Mouse (Mus musculus): Measurements from ENCODE around the gene Desi1. TPM values are rescaled to one million over a fixed set of nuclear protein-coding genes. Genes with fewer than 3 reads are reported as not detected.
A peak's percentile ranks its signal among the peaks of the same experiment; 100 is the strongest.

The Desi1 gene
- polyA plus RNA-seq, 1 experiment from 2014 or later: 20.8 TPM

- Histone ChIP-seq H3K9ac (ENCODE audit: low read length) (peak overlapping the region; percentile 35; the same call in 1 of the 2 replicates), H3K9me3 (ENCODE audit: control insufficient read depth, low read length) (no peaks in the 10 kb centered on the region), H3K27ac (replicated peaks) (no peak overlapping the region; the same call in 1 of the 2 replicates), H3K4me3 (ENCODE audit: low read depth, low read length) (peak overlapping the region; percentile 72), H3K4me2 (replicated peaks; ENCODE audit: low read depth) (peak overlapping the region; percentile 98), H3K36me3 (ENCODE audit: control insufficient read depth, insufficient read depth, low read length) (no peaks in the 10 kb centered on the region), H3K4me1 (replicated peaks; ENCODE audit: control insufficient read depth, insufficient read depth) (no peaks in the 10 kb centered on the region), H3K27me3 (ENCODE audit: control insufficient read depth, insufficient read depth, low read length) (no peaks in the 10 kb centered on the region)
- 0% methylated on average over 5 of the region's 8 CpGs for WGBS
- DNase-seq (ENCODE audit: low spot score) (no peak), ATAC-seq (ENCODE audit: low FRiP score, low TSS enrichment) (no peak)
- TF ChIP-seq CTCF (IDR thresholded peaks at IDR 0.05; ENCODE audit: low read depth) (no peak), EP300 (optimal IDR thresholded peaks at IDR 0.05) (no peak)
These were observed 72.6 kb downstream of the Desi1 start for GRCm38 (mm10) chr15:81961078-81961451.

GRCm38 (mm10) chr15:81960171-81961077 lies 73.2 kb downstream of the Desi1 start, which contains the start of gene Pmm1:
Gene Pmm1, minus strand, starts transcription at chr15:81960930.
- peak within 1 kb of the TSS; percentile 80 for H3K9ac ChIP-seq (ENCODE audit: low read length)
- DNase-seq (ENCODE audit: low spot score) (peak; percentile 100), ATAC-seq (ENCODE audit: low FRiP score, low TSS enrichment) (peak; percentile 96)
- no peaks in the 10 kb centered on the region for H3K4me1 ChIP-seq (replicated peaks; ENCODE audit: control insufficient read depth, insufficient read depth)
- no peaks in the 10 kb centered on the region for H3K9me3 ChIP-seq (ENCODE audit: control insufficient read depth, low read length)
- WGBS: under 1% methylated on average over 68 of the region's 77 CpGs
- peak within 1 kb of the TSS; percentile 98 for H3K4me2 ChIP-seq (replicated peaks; ENCODE audit: low read depth)
- H3K4me3 ChIP-seq (ENCODE audit: low read depth, low read length): peak within 1 kb of the TSS; percentile 72
- peak within 1 kb of the TSS; percentile 91 for H3K27ac ChIP-seq (replicated peaks)
- TF ChIP-seq CTCF (IDR thresholded peaks at IDR 0.05; ENCODE audit: low read depth) (peak; percentile 86), EP300 (optimal IDR thresholded peaks at IDR 0.05) (no peak)
- H3K27me3 ChIP-seq (ENCODE audit: control insufficient read depth, insufficient read depth, low read length): no peaks in the 10 kb centered on the region
- no peaks in the 10 kb centered on the region for H3K36me3 ChIP-seq (ENCODE audit: control insufficient read depth, insufficient read depth, low read length)

DNA sequence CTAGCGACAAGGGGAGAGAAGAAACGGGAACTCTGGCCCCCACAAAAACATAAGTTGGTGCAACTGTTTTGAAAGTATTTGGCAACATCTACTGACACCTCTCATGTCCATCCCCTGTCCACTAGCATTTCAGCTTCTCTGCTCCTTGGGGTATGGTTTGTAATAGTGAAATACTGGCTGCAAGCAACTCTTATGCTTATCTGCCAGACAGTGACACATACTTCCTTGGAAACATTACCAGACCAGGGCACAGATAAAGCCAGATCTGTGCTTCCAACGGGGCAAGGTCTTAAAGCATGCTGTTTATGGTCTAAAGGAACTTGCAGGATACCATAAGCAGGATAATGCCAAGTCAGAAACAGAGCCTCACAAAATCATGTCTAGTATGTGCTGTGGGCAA lies 74.8 kb downstream of the Desi1 start:
- no peak for TF ChIP-seq EP300 (optimal IDR thresholded peaks at IDR 0.05)
- DNase-seq (ENCODE audit: low spot score) (no peak), ATAC-seq (ENCODE audit: low FRiP score, low TSS enrichment) (no peak)
- no peaks in the 10 kb centered on the region for H3K9me3 ChIP-seq (ENCODE audit: control insufficient read depth, low read length)
- no peak overlapping the region for H3K9ac ChIP-seq (ENCODE audit: low read length)
- no peak overlapping the region for H3K4me3 ChIP-seq (ENCODE audit: low read depth, low read length)
- H3K36me3 ChIP-seq (ENCODE audit: control insufficient read depth, insufficient read depth, low read length): peaks cover 5% of the 10 kb centered on the region
- H3K27ac ChIP-seq (replicated peaks): no peak overlapping the region
- H3K4me2 ChIP-seq (replicated peaks; ENCODE audit: low read depth): no peak overlapping the region
- 73% methylated on average over 3 of the region's 3 CpGs for WGBS
- H3K27me3 ChIP-seq (ENCODE audit: control insufficient read depth, insufficient read depth, low read length): no peaks in the 10 kb centered on the region
- H3K4me1 ChIP-seq (replicated peaks; ENCODE audit: control insufficient read depth, insufficient read depth): no peaks in the 10 kb centered on the region

DNA sequence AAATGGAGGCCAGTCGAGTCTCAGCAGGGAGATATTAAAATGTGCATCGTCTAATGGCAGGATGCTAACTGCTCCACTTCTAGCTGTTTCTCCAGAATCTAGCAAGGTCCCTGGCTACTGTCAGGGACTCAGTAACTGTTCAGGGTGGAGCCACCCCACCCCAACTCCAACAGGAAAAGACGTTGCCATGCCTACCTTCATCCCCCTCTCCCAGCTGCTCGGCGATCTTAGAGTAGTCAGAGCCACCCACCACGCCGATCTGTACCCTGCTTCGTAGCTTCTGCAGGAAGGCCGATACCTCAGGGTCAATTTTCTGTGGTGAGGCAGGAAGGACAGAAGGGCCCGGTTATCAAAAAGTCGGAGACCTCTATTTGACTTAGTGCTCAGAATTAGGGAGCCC lies 76.1 kb downstream of the Desi1 start:
- no peak for TF ChIP-seq EP300 (optimal IDR thresholded peaks at IDR 0.05)
- no peak for TF ChIP-seq CTCF (IDR thresholded peaks at IDR 0.05; ENCODE audit: low read depth)
- H3K9ac ChIP-seq (ENCODE audit: low read length): no peak overlapping the region
- no peaks in the 10 kb centered on the region for H3K9me3 ChIP-seq (ENCODE audit: control insufficient read depth, low read length)
- no peak overlapping the region for H3K4me3 ChIP-seq (ENCODE audit: low read depth, low read length)
- DNase-seq (ENCODE audit: low spot score): no peak
- 80% methylated on average over 11 of the region's 11 CpGs for WGBS
- H3K4me1 ChIP-seq (replicated peaks; ENCODE audit: control insufficient read depth, insufficient read depth): no peaks in the 10 kb centered on the region
- H3K27ac ChIP-seq (replicated peaks): no peak overlapping the region
- H3K36me3 ChIP-seq (ENCODE audit: control insufficient read depth, insufficient read depth, low read length): peaks cover 5% of the 10 kb centered on the region
- H3K27me3 ChIP-seq (ENCODE audit: control insufficient read depth, insufficient read depth, low read length): no peaks in the 10 kb centered on the region
- ATAC-seq (ENCODE audit: low FRiP score, low TSS enrichment): no peak
- H3K4me2 ChIP-seq (replicated peaks; ENCODE audit: low read depth): no peak overlapping the region

- ATAC-seq (ENCODE audit: low FRiP score, low TSS enrichment) (no peak), DNase-seq (ENCODE audit: low spot score) (peak; percentile 64)
- H3K27ac ChIP-seq (replicated peaks): no peak overlapping the region
- H3K9ac ChIP-seq (ENCODE audit: low read length): no peak overlapping the region
- no peak overlapping the region for H3K4me2 ChIP-seq (replicated peaks; ENCODE audit: low read depth)
- WGBS: 60% methylated on average over 8 of the region's 8 CpGs
- no peak overlapping the region for H3K4me3 ChIP-seq (ENCODE audit: low read depth, low read length)
- H3K27me3 ChIP-seq (ENCODE audit: control insufficient read depth, insufficient read depth, low read length): no peaks in the 10 kb centered on the region
- peaks cover 5% of the 10 kb centered on the region for H3K36me3 ChIP-seq (ENCODE audit: control insufficient read depth, insufficient read depth, low read length)
- H3K4me1 ChIP-seq (replicated peaks; ENCODE audit: control insufficient read depth, insufficient read depth): no peaks in the 10 kb centered on the region
- no peaks in the 10 kb centered on the region for H3K9me3 ChIP-seq (ENCODE audit: control insufficient read depth, low read length)
- no peak for TF ChIP-seq EP300 (optimal IDR thresholded peaks at IDR 0.05)
- TF ChIP-seq CTCF (IDR thresholded peaks at IDR 0.05; ENCODE audit: low read depth): peak; percentile 93
These were observed 77.2 kb downstream of the Desi1 start for GRCm38 (mm10) chr15:81956457-81956856.

GRCm38 (mm10) chr15:81955414-81955813 lies 78.2 kb downstream of the Desi1 start:
- DNase-seq (ENCODE audit: low spot score) (no peak), ATAC-seq (ENCODE audit: low FRiP score, low TSS enrichment) (no peak)
- Histone ChIP-seq H3K9me3 (ENCODE audit: control insufficient read depth, low read length) (no peaks in the 10 kb centered on the region), H3K36me3 (ENCODE audit: control insufficient read depth, insufficient read depth, low read length) (peaks cover 5% of the 10 kb centered on the region), H3K27ac (replicated peaks) (no peak overlapping the region), H3K4me1 (replicated peaks; ENCODE audit: control insufficient read depth, insufficient read depth) (no peaks in the 10 kb centered on the region), H3K4me3 (ENCODE audit: low read depth, low read length) (no peak overlapping the region), H3K27me3 (ENCODE audit: control insufficient read depth, insufficient read depth, low read length) (no peaks in the 10 kb centered on the region), H3K4me2 (replicated peaks; ENCODE audit: low read depth) (no peak overlapping the region), H3K9ac (ENCODE audit: low read length) (no peak overlapping the region)
- WGBS: 93% methylated on average over 15 of the region's 15 CpGs
- TF ChIP-seq CTCF (IDR thresholded peaks at IDR 0.05; ENCODE audit: low read depth): no peak
- no peak for TF ChIP-seq EP300 (optimal IDR thresholded peaks at IDR 0.05)
